Mouse (Mus musculus) limb, embryonic 10.5 days (tissue): ENCODE results near the gene Pdcd1. TPM values are rescaled to one million over a fixed set of nuclear protein-coding genes. Genes with fewer than 3 reads are reported as not detected.

Source experiments
- DNase-seq: peaks from one replicate; pipeline ENCODE4 v3.0.0-alpha.2; 2017; ENCODE audit warnings: low spot score
- H3K27ac ChIP-seq: fragments of 300-500 bp; sonication (generic); 2 replicates; pipeline ENCODE4 v1.5.1; 2016; ENCODE audit warnings: mild to moderate bottlenecking
- H3K27me3 ChIP-seq: fragments of 300-500 bp; sonication (generic); 2 replicates; pipeline ENCODE4 v1.6.1; 2016; ENCODE audit warnings: low read depth, mild to moderate bottlenecking; ENCODE audit not compliant: poor library complexity, severe bottlenecking
- H3K36me3 ChIP-seq: fragments of 300-500 bp; sonication (generic); 2 replicates; pipeline ENCODE4 v1.6.1; 2016; ENCODE audit warnings: mild to moderate bottlenecking, moderate library complexity
- H3K4me1 ChIP-seq: fragments of 300-500 bp; sonication (generic); 2 replicates; pipeline ENCODE4 v1.6.1; 2016
- H3K4me3 ChIP-seq: fragments of 300-500 bp; sonication (generic); 2 replicates; pipeline ENCODE4 v1.5.1; 2016; ENCODE audit warnings: mild to moderate bottlenecking, moderate library complexity
- H3K9me3 ChIP-seq: fragments of 300-500 bp; sonication (generic); replicated peaks from 2 replicates; pipeline ENCODE4 v1.6.1; 2016; ENCODE audit warnings: mild to moderate bottlenecking
- WGBS: fragments of 180-500 bp; shearing (Covaris S2); methylation state at CpG from one replicate; pipeline ENCODE4 v1.1.7; 2016; 5-methylcytosine and 5-hydroxymethylcytosine counted together
- polyA plus RNA-seq: library from polyadenylated mRNA; unstranded; fragments of >200 nt; fragmentation: Nextera tagmentation; extraction: Ambion mirVana; gene quantifications from 2 replicates; pipeline ENCODE4 v1.2.1, GENCODE M21; 2016

Gene Pdcd1
- polyA plus RNA-seq, 1 experiment from 2014 or later = not detected

DNA sequence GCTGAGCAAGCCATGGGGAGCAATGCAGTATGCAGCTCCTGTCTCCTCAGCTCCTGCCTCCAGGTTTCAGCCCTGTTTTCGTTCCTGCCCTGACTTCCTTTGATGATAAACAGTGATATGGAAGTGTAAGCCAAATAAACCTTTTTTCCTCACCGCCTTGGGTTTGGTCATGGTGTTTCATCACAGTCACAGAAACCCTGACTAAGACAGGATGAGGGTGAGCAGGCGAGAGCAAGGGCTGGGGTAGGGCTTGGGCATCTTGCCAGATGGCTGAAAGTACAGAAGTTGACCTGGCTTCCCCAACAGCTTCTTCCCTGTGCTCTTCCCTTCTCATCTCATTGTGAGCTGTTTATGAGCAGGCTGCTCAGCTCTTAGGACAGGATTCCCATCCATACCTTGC is 3.6 kb upstream of the Pdcd1 start:
- H3K9me3 ChIP-seq = no peaks in the 10 kb centered on the region
- H3K27me3 ChIP-seq = no peaks in the 10 kb centered on the region
- WGBS = 66% methylated on average over 3 of the region's 3 CpGs
- H3K27ac ChIP-seq = no peak overlapping the region
- no peaks in the 10 kb centered on the region for H3K36me3 ChIP-seq
- no peak for DNase-seq
- H3K4me3 ChIP-seq = no peak overlapping the region
- peaks cover 7% of the 10 kb centered on the region; the same call in 1 of the 2 replicates for H3K4me1 ChIP-seq

DNA sequence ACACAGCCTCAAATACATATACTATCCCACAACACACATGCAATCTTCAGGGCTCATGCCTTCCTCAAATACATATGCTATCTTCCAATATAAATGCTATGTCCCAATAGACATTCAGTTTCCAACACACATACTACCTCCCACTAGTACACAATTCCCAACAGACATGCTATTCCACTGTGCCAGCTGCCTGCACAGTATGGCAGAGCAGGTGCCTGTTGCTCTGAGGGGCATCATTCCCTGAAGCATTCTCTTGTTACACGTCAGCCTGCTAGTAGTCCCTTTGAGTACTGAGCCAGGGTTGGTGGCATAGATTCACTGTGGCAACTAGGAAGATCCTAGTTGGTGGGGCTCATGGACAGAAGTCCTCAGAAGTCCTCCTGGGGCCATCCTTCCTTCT is 2.1 kb upstream of the Pdcd1 start:
- no peak for DNase-seq
- H3K36me3 ChIP-seq = no peaks in the 10 kb centered on the region
- 88% methylated on average over 1 of the region's 1 CpGs for WGBS
- H3K9me3 ChIP-seq = no peaks in the 10 kb centered on the region
- no peaks in the 10 kb centered on the region for H3K27me3 ChIP-seq
- peaks cover 7% of the 10 kb centered on the region; the same call in 1 of the 2 replicates for H3K4me1 ChIP-seq
- no peak overlapping the region for H3K27ac ChIP-seq
- H3K4me3 ChIP-seq = no peak overlapping the region

DNA sequence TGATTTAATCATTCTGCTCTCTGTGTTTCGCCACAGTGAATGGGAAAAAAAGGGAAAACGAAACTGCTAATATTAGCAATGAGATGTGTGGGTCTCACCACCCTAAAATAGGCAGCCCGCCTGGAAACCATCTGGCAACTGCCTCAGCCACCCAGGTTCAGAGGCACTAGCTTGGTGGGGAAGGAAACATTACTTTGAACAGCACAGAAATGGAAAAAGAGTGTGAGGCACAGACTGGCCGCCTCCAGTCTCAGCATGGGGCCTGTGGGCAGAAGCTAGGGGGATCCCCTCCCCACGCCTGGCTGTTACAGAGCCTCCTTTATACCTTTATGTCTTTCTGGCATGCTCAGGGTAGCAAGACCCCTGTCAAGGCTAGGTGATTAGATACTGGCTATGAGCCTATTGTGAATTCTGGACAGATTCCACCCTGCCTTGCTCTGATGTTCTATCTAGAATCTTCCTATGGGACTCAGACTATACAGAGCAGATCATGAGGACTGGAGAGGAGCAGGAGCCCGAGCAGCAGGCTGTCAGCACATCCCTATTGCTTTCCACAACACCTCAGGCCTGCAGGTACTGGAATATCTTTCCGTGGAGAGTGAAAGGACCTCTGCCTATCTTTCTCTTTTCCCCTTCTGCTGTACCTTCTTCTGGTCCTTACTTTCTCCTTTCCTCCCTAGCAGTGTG is 1.3 kb upstream of the Pdcd1 start:
- Histone ChIP-seq H3K4me1 (peaks cover 7% of the 10 kb centered on the region; the same call in 1 of the 2 replicates), H3K9me3 (no peaks in the 10 kb centered on the region), H3K4me3 (no peak overlapping the region), H3K36me3 (no peaks in the 10 kb centered on the region), H3K27ac (no peak overlapping the region), H3K27me3 (no peaks in the 10 kb centered on the region)
- DNase-seq = no peak
- WGBS = 80% methylated on average over 7 of the region's 7 CpGs

DNA sequence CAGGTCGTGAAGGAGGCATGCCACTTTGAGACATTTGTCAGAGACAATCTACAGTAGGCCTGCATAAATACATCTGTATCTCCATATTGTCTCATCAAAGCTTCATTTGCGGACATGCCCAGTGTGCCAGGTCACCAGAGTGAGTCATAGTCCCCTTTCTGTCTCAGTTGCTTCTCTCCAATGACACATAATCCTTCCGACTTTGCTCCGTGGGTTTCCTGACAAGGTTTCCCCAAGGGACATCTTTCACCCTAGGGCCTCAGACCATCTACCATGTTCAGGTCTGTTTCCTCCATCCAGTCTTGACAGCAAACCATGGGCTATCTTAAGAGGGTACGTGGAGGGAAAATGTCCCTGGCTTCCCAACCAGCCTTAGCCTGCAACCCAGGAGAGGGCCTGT is 1.2 kb downstream of the Pdcd1 start:
- H3K9me3 ChIP-seq = no peaks in the 10 kb centered on the region
- no peak overlapping the region for H3K27ac ChIP-seq
- no peaks in the 10 kb centered on the region for H3K36me3 ChIP-seq
- no peak for DNase-seq
- peaks cover 7% of the 10 kb centered on the region; the same call in 1 of the 2 replicates for H3K4me1 ChIP-seq
- H3K27me3 ChIP-seq = no peaks in the 10 kb centered on the region
- WGBS = 83% methylated on average over 5 of the region's 5 CpGs
- no peak overlapping the region for H3K4me3 ChIP-seq

DNA sequence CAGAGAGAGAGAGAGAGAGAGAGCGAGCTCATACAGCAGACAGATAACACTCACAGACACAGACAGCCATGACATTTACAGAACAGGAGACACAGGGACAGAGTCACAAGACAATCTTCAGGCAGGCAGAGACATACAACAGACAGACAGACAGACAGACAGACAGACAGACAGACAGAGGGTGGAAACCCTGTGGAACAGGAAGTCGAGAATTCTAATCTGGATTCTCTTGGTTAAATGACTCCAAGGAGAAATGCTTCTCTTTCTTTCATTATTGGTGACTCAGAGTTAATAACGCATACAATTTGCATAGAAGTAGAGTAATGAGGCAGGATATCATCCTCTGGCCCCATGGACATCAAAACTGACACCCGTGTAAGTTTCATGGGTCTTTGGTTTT is 5.8 kb downstream of the Pdcd1 start:
- H3K4me1 ChIP-seq = no peaks in the 10 kb centered on the region
- 89% methylated on average over 4 of the region's 4 CpGs for WGBS
- DNase-seq = no peak

DNA sequence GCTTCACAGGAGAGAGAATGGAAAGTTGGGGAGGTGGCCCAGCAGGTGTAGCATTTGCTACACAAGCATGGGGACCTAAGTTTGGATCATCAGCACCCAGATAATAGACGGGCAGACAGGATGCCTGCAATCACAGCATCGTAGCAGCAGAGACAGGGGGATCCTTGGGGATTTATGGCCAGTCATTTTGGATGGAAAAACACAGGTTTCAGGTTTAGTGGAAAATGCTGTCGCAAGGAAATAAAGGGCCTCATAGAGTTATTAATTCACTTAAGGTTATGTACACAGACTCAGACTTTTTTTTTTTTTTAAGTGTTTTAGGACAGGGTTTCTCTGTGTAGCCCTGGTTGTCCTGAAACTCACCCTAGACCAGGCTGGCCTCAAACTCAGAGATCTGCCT is 6.8 kb downstream of the Pdcd1 start:
- DNase-seq = no peak
- 79% methylated on average over 3 of the region's 3 CpGs for WGBS
- H3K9me3 ChIP-seq = no peaks in the 10 kb centered on the region

More for the DNA sequence above, 5.8 kb downstream of the Pdcd1 start:
- no peaks in the 10 kb centered on the region for H3K9me3 ChIP-seq
- H3K36me3 ChIP-seq = no peaks in the 10 kb centered on the region
- no peak overlapping the region for H3K27ac ChIP-seq
- H3K4me3 ChIP-seq = no peak overlapping the region
- no peaks in the 10 kb centered on the region for H3K27me3 ChIP-seq

DNA sequence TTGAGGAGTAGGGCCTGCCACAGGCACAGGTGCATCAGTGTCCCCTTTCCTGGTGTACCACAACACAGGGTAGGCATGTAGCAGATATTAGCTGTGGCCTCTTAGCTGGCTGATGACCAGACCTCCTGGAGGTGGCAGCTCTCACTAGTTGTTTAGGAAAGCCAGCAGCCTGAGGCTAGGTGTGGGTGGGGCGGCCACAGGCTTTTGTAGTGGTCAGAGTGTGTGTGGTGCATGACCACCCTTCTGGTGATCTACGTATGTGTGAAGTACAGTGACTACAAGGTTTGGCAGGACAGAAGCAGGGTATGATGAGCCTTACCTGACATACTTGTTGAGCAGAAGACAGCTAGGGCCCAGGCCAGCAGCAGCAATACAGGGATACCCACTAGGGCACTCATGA is 12.0 kb downstream of the Pdcd1 start:
- DNase-seq = no peak
- H3K27me3 ChIP-seq = no peaks in the 10 kb centered on the region
- H3K4me1 ChIP-seq = peaks cover 4% of the 10 kb centered on the region
- 93% methylated on average over 2 of the region's 2 CpGs for WGBS
- H3K9me3 ChIP-seq = no peaks in the 10 kb centered on the region
- H3K4me3 ChIP-seq = no peak overlapping the region
- H3K36me3 ChIP-seq = no peaks in the 10 kb centered on the region
- H3K27ac ChIP-seq = no peak overlapping the region

More for the DNA sequence above, 6.8 kb downstream of the Pdcd1 start:
- no peak overlapping the region for H3K4me3 ChIP-seq
- H3K27me3 ChIP-seq = no peaks in the 10 kb centered on the region
- no peaks in the 10 kb centered on the region for H3K36me3 ChIP-seq
- H3K4me1 ChIP-seq = no peaks in the 10 kb centered on the region
- no peak overlapping the region for H3K27ac ChIP-seq

DNA sequence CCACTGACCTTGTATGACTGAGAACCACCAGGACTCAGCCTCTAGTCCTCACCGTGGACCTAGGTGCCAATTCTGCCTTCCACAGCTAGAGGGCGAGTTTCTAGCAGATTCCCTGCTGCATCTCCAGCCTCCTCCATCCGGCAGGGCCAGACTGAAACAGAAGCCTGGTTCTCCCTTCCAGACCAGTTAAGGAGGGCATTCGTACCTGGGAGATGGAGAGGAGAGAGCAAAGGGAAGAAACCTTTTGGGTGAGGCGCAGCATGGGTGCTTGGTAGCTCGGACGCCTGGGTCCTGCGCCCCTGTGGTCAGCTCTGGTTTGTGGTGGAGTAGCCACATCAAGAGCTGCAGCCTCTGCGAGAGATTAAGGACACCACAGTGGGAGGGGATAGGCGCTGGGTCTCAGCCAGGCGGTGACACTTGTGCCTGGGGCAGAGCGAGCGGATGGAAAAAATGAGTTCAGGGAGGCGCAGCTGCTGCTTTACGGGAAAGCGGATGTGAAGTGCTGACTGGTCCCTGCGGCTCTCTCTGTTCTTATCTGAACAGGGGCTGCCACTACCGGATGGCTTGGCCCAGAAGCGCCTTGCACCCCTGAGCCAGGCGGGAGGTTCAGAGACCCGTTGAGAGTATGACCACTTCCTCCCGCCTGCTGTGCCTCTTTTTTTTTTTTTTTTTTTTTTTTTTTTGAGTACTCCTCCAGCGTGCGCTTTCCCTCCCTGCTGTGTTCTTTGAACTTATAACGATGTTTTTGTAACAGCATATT is 17.2 kb downstream of the Pdcd1 start:
- peak overlapping the region; percentile 55 for H3K4me3 ChIP-seq
- no peaks in the 10 kb centered on the region for H3K9me3 ChIP-seq
- peak; percentile 79 for DNase-seq
- H3K27me3 ChIP-seq = no peaks in the 10 kb centered on the region
- H3K4me1 ChIP-seq = peaks cover 11% of the 10 kb centered on the region
- H3K36me3 ChIP-seq = no peaks in the 10 kb centered on the region
- WGBS = under 1% methylated on average over 25 of the region's 25 CpGs
- H3K27ac ChIP-seq = peak overlapping the region; percentile 83

DNA sequence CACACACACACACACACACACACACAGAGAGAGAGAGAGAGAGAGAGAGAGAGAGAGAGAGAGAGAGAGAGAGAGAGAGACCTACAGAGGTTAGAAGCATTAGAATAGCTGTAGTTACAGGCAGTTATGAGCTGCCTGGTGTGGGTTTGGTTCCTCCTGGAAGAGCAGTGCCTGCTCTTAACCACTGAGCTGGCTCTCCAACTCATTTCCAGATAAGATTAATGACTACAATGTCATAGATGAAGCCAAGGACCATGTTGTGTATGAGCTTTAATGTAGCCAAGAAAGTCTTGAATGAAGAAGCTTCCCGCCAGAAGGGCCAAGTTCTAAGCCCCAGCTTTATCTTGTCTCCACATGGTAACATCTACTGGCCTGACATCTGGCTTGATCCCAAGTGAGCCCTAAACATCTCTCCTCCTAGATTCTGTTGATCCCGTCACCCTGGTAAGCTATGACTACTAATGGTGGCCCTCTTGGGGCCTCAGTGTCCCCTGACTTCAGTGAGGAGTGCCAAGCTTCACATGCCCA is 19.2 kb downstream of the Pdcd1 start:
- no peak overlapping the region for H3K27ac ChIP-seq
- no peak overlapping the region for H3K4me3 ChIP-seq
- no peak for DNase-seq
- H3K9me3 ChIP-seq = no peaks in the 10 kb centered on the region
- no peaks in the 10 kb centered on the region for H3K36me3 ChIP-seq
- 93% methylated on average over 2 of the region's 2 CpGs for WGBS
- H3K27me3 ChIP-seq = no peaks in the 10 kb centered on the region
- H3K4me1 ChIP-seq = peaks cover 11% of the 10 kb centered on the region

DNA sequence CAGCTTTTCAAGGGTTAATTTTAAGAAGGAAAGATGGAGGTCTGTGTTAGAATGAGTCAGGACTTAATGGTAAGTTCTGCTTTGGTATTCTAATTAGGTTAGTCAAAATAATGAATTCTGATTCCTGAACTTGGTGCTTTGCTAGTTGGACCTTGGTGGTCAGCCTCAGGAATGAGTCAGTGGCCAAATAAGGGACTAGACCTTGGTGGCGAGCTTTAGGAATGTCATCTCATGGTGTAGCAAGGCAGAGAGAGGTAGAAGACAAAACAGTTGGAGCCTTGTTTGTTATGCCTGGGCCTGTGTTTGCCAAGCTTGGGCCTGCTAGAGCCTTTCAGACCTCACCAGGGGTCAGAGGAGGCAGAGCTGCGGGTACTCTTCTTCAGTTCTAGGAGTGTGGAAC is 23.6 kb downstream of the Pdcd1 start:
- Histone ChIP-seq H3K9me3 (no peaks in the 10 kb centered on the region), H3K36me3 (no peaks in the 10 kb centered on the region), H3K4me1 (no peaks in the 10 kb centered on the region), H3K4me3 (no peak overlapping the region), H3K27me3 (no peaks in the 10 kb centered on the region), H3K27ac (no peak overlapping the region)
- WGBS = 89% methylated on average over 2 of the region's 2 CpGs
- no peak for DNase-seq

DNA sequence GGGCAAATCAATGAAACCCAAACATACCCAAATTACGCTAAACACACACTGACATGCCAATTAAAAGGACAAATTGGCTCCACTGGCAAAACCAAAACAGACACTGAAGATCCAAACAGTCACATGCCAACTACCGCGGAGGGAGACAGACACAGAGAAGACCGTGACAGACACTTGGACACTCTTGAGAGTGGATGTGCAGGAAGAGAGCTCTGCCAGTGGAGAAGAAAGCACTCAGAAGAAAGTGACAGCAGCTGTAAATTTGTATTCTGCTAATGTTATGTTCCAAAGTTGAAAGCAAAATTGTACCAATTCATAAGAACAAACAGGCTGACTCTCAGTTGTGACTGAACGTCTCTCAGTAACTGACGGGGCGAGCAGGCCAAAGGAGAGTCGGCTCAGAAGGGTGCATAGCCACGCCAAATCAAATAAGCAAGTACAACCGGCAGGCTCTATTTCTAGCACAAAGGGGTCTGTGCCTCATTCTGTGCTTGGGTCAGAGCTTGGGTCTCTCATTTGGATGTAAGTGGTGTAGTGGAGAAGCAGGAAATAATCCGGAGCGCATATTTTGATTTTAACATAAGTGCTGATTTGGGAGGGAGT is 24.7 kb downstream of the Pdcd1 start:
- Histone ChIP-seq H3K27ac (no peak overlapping the region), H3K36me3 (no peaks in the 10 kb centered on the region), H3K4me1 (no peaks in the 10 kb centered on the region), H3K4me3 (no peak overlapping the region), H3K9me3 (no peaks in the 10 kb centered on the region), H3K27me3 (no peaks in the 10 kb centered on the region)
- DNase-seq = no peak
- WGBS = 93% methylated on average over 12 of the region's 12 CpGs

DNA sequence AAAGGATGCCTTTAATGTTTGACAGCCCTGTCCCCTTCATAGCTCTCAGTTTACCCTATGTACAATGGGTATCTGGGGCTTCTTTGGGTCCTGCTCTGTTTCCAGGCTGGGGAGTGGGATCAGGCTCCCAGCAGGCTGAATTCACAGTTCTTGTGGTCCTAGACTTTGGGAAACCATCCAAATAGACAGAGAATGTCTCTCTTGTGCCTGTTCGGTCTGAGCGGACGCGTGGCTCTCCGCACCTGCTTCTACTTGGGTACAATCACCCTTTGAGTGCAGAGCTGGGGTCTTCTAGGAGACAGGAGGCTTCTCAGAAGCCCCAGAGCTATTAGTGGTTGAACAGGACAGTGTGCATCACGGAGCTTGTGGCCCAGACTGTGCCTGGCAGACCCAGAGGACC is 32.2 kb downstream of the Pdcd1 start, which contains the start of gene Neu4:
TSS of gene Neu4 (plus strand) at position 301 of the 400 bp plus-strand sequence.
- no peak for DNase-seq
- Histone ChIP-seq H3K4me3 (no peak within 1 kb of the TSS), H3K27ac (no peak within 1 kb of the TSS), H3K36me3 (no peaks in the 10 kb centered on the region), H3K4me1 (no peaks in the 10 kb centered on the region), H3K27me3 (no peaks in the 10 kb centered on the region), H3K9me3 (no peaks in the 10 kb centered on the region)
- 89% methylated on average over 6 of the region's 6 CpGs for WGBS

DNA sequence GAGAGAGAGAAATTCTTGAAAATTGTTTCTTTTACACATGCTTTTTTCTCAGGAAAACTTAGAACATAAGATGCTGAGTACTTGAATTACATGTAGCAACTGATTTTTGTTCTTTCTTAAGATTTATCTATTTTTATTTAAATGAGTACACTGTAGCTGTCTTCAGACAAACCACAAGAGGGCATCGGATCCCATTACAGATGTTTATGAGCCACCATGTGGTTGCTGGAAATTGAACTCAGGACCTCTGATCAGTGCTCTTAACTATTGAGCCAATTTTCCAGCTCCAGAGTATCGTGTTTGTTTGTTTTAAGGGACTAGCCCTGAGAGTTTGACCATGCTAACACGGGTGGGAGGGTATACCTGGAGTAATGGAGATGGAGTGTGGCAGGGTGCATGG is 40.7 kb downstream of the Pdcd1 start:
- no peak overlapping the region for H3K4me3 ChIP-seq
- DNase-seq = no peak
- no peak overlapping the region for H3K27ac ChIP-seq
- H3K4me1 ChIP-seq = no peaks in the 10 kb centered on the region
- WGBS = 67% methylated on average over 3 of the region's 3 CpGs
- H3K9me3 ChIP-seq = no peaks in the 10 kb centered on the region
- H3K27me3 ChIP-seq = no peaks in the 10 kb centered on the region
- no peaks in the 10 kb centered on the region for H3K36me3 ChIP-seq
